Mouse (Mus musculus): ENCODE measurements around the gene Kif19a. TPM values are rescaled to one million over a fixed set of nuclear protein-coding genes. Genes with fewer than 3 reads are reported as not detected.

The Kif19a gene
- polyA plus RNA-seq, 1 experiment from 2014 or later, result 0.53 TPM

DNA sequence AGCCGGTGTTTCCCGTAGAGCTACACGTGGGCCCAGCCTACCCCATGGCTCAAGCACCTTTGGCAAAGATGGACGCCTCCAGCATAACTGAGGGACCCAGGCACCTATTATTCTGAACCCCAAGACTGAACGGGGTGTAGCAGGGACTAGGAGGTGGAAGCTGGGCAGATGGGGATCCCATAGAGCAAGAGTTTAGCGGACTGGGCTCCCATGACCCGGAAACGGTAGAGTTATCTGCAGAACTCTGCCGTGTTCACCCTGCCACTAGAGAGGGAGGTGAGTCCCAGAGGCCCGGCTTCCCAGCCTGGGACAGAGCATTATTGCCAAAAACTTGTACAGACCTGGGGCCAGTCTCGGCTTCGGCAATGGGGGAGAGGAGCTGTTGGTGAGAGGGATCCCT lies 25.0 kb downstream of the Kif19a start:
- H3K4me1 ChIP-seq (ENCODE audit: control insufficient read depth, insufficient read depth, low read length), result peaks cover 20% of the 10 kb centered on the region
- 76% methylated on average over 12 of the region's 12 CpGs for WGBS

DNA sequence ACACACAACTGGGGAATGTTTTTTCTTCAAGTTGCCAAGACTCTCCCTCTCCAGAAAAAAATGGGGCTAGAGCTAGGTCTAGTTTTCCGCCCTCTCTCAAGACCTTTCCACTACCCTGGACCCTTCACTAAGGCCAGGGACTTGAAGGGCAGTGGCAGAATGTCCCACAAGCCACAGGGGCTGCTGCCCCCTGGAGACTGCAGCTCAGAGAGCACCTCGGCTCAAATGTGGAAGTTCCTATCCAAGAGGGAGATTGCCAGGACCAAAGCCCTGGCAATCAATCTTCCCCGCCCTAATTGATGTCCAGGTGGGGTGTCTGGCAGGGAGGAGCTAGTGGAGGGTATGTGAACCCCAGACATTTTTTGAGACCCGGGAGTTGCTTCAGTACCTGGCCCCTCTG lies 25.7 kb downstream of the Kif19a start:
- peaks cover 72% of the 10 kb centered on the region for H3K27me3 ChIP-seq (ENCODE audit: control insufficient read depth, insufficient read depth, low read length)
- no peak overlapping the region for H3K4me2 ChIP-seq (ENCODE audit: low read depth, low read length)
- H3K4me1 ChIP-seq (ENCODE audit: control insufficient read depth, insufficient read depth, low read length), result peaks cover 23% of the 10 kb centered on the region
- no peak overlapping the region for H3K4me3 ChIP-seq (replicated peaks; ENCODE audit: low read length)
- WGBS, result 26% methylated on average over 4 of the region's 4 CpGs
- ATAC-seq (ENCODE audit: insufficient read depth, low FRiP score), result no peak
- no peak overlapping the region for H3K9ac ChIP-seq (ENCODE audit: low read length)
- H3K9me3 ChIP-seq (replicated peaks; ENCODE audit: control insufficient read depth, low read length), result no peaks in the 10 kb centered on the region
- H3K27ac ChIP-seq (ENCODE audit: low read length), result no peak overlapping the region
- H3K36me3 ChIP-seq (ENCODE audit: control insufficient read depth, insufficient read depth, low read length), result no peaks in the 10 kb centered on the region

More for the DNA sequence above, 25.0 kb downstream of the Kif19a start:
- H3K36me3 ChIP-seq (ENCODE audit: control insufficient read depth, insufficient read depth, low read length), result no peaks in the 10 kb centered on the region
- no peak overlapping the region for H3K27ac ChIP-seq (ENCODE audit: low read length)
- no peak overlapping the region for H3K4me3 ChIP-seq (replicated peaks; ENCODE audit: low read length)
- ATAC-seq (ENCODE audit: insufficient read depth, low FRiP score), result no peak
- H3K9ac ChIP-seq (ENCODE audit: low read length), result no peak overlapping the region
- peaks cover 79% of the 10 kb centered on the region for H3K27me3 ChIP-seq (ENCODE audit: control insufficient read depth, insufficient read depth, low read length)
- H3K4me2 ChIP-seq (ENCODE audit: low read depth, low read length), result no peak overlapping the region
- no peaks in the 10 kb centered on the region for H3K9me3 ChIP-seq (replicated peaks; ENCODE audit: control insufficient read depth, low read length)

DNA sequence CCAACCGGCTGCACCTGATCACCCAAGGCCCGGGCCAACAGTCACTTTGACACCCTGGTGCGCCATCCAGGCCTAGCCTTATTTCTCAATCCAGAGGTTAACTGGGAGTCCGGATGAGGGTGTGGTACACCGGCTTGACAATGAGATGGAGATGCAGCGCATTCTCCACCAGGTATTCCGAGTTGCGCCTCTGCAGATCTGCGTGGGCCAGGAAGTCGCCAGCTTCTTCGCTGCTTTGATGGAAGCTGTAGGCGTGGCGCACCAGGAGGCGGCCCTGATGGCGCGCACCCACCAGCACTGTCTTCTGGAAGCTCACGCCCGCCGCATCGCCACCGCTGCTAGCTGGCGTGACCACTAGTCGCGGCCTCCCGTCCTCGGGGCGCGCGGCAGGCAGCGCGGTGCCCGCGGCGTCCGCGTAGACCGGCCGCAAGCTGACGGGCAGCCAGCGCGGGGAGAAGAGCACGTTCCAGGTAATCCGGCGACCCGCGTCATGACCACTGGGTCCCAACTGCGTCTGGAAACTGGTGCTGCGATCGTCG lies 26.2 kb downstream of the Kif19a start:
- H3K4me1 ChIP-seq (ENCODE audit: control insufficient read depth, insufficient read depth, low read length), result peaks cover 21% of the 10 kb centered on the region
- H3K9me3 ChIP-seq (replicated peaks; ENCODE audit: control insufficient read depth, low read length), result no peaks in the 10 kb centered on the region
- no peak overlapping the region for H3K27ac ChIP-seq (ENCODE audit: low read length)
- H3K4me2 ChIP-seq (ENCODE audit: low read depth, low read length), result peak overlapping the region; percentile 90
- WGBS, result 1% methylated on average over 50 of the region's 50 CpGs
- no peak for ATAC-seq (ENCODE audit: insufficient read depth, low FRiP score)
- H3K9ac ChIP-seq (ENCODE audit: low read length), result peak overlapping the region; percentile 32
- H3K36me3 ChIP-seq (ENCODE audit: control insufficient read depth, insufficient read depth, low read length), result no peaks in the 10 kb centered on the region
- H3K27me3 ChIP-seq (ENCODE audit: control insufficient read depth, insufficient read depth, low read length), result peaks cover 66% of the 10 kb centered on the region
- peak overlapping the region; percentile 49 for H3K4me3 ChIP-seq (replicated peaks; ENCODE audit: low read length)

- Histone ChIP-seq H3K4me3 (replicated peaks; ENCODE audit: low read length) (peak overlapping the region; percentile 49), H3K27me3 (ENCODE audit: control insufficient read depth, insufficient read depth, low read length) (peaks cover 61% of the 10 kb centered on the region), H3K4me1 (ENCODE audit: control insufficient read depth, insufficient read depth, low read length) (peaks cover 20% of the 10 kb centered on the region), H3K4me2 (ENCODE audit: low read depth, low read length) (peak overlapping the region; percentile 90), H3K9ac (ENCODE audit: low read length) (peak overlapping the region; percentile 32; the same call in 1 of the 2 replicates), H3K9me3 (replicated peaks; ENCODE audit: control insufficient read depth, low read length) (no peaks in the 10 kb centered on the region), H3K27ac (ENCODE audit: low read length) (no peak overlapping the region), H3K36me3 (ENCODE audit: control insufficient read depth, insufficient read depth, low read length) (no peaks in the 10 kb centered on the region)
- under 1% methylated on average over 59 of the region's 59 CpGs for WGBS
- no peak for ATAC-seq (ENCODE audit: insufficient read depth, low FRiP score)
Measured at GRCm38 (mm10) chr11:114791891-114792411, 26.8 kb downstream of the Kif19a start.

GRCm38 (mm10) chr11:114792931-114793494 lies 27.8 kb downstream of the Kif19a start:
- Histone ChIP-seq H3K4me3 (replicated peaks; ENCODE audit: low read length) (no peak overlapping the region), H3K36me3 (ENCODE audit: control insufficient read depth, insufficient read depth, low read length) (no peaks in the 10 kb centered on the region), H3K9me3 (replicated peaks; ENCODE audit: control insufficient read depth, low read length) (no peaks in the 10 kb centered on the region), H3K4me1 (ENCODE audit: control insufficient read depth, insufficient read depth, low read length) (peaks cover 20% of the 10 kb centered on the region), H3K27me3 (ENCODE audit: control insufficient read depth, insufficient read depth, low read length) (peaks cover 51% of the 10 kb centered on the region), H3K27ac (ENCODE audit: low read length) (no peak overlapping the region), H3K9ac (ENCODE audit: low read length) (no peak overlapping the region), H3K4me2 (ENCODE audit: low read depth, low read length) (no peak overlapping the region)
- ATAC-seq (ENCODE audit: insufficient read depth, low FRiP score), result no peak
- WGBS, result 61% methylated on average over 5 of the region's 5 CpGs

- peaks cover 20% of the 10 kb centered on the region for H3K4me1 ChIP-seq (ENCODE audit: control insufficient read depth, insufficient read depth, low read length)
Measured at GRCm38 (mm10) chr11:114793868-114794545, 28.8 kb downstream of the Kif19a start.

DNA sequence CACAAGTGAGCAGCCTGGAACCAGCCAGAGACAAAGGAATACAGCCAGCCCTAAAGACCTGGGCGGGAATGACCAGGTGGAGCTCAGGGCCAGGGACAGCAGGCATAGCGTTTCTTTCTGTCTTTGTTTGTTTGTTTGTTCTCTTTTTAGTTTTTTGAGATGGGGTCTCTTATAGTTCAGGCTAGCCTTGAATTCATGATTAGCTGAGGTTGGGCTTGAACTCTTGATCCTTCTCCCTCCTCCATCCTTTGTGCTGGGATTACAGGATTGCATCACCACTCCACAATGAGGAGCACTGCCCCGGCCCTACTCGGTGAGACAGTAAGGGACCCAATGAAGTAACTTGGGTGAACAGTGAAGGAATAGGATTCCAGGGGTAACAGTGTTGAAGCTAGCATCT lies 29.5 kb downstream of the Kif19a start:
- peak overlapping the region; percentile 73 for H3K4me2 ChIP-seq (ENCODE audit: low read depth, low read length)

More at GRCm38 (mm10) chr11:114793868-114794545, 28.8 kb downstream of the Kif19a start:
- no peaks in the 10 kb centered on the region for H3K9me3 ChIP-seq (replicated peaks; ENCODE audit: control insufficient read depth, low read length)
- H3K4me2 ChIP-seq (ENCODE audit: low read depth, low read length), result no peak overlapping the region
- ATAC-seq (ENCODE audit: insufficient read depth, low FRiP score), result no peak
- H3K4me3 ChIP-seq (replicated peaks; ENCODE audit: low read length), result no peak overlapping the region
- 68% methylated on average over 19 of the region's 19 CpGs for WGBS
- no peaks in the 10 kb centered on the region for H3K36me3 ChIP-seq (ENCODE audit: control insufficient read depth, insufficient read depth, low read length)
- H3K27ac ChIP-seq (ENCODE audit: low read length), result no peak overlapping the region
- H3K9ac ChIP-seq (ENCODE audit: low read length), result no peak overlapping the region
- peaks cover 46% of the 10 kb centered on the region for H3K27me3 ChIP-seq (ENCODE audit: control insufficient read depth, insufficient read depth, low read length)

GRCm38 (mm10) chr11:114795231-114795746 lies 30.1 kb downstream of the Kif19a start:
- WGBS, result 0% methylated on average over 7 of the region's 7 CpGs
- Histone ChIP-seq H3K27ac (ENCODE audit: low read length) (no peak overlapping the region), H3K4me2 (ENCODE audit: low read depth, low read length) (peak overlapping the region; percentile 73), H3K9me3 (replicated peaks; ENCODE audit: control insufficient read depth, low read length) (no peaks in the 10 kb centered on the region), H3K4me1 (ENCODE audit: control insufficient read depth, insufficient read depth, low read length) (peaks cover 20% of the 10 kb centered on the region), H3K36me3 (ENCODE audit: control insufficient read depth, insufficient read depth, low read length) (no peaks in the 10 kb centered on the region), H3K9ac (ENCODE audit: low read length) (peak overlapping the region; percentile 57), H3K4me3 (replicated peaks; ENCODE audit: low read length) (peak overlapping the region; percentile 46), H3K27me3 (ENCODE audit: control insufficient read depth, insufficient read depth, low read length) (peaks cover 34% of the 10 kb centered on the region)
- peak; percentile 73 for ATAC-seq (ENCODE audit: insufficient read depth, low FRiP score)

More for the DNA sequence above, 29.5 kb downstream of the Kif19a start:
- H3K27me3 ChIP-seq (ENCODE audit: control insufficient read depth, insufficient read depth, low read length), result peaks cover 40% of the 10 kb centered on the region
- H3K4me1 ChIP-seq (ENCODE audit: control insufficient read depth, insufficient read depth, low read length), result peaks cover 20% of the 10 kb centered on the region
- WGBS, result 54% methylated on average over 4 of the region's 4 CpGs
- no peak for ATAC-seq (ENCODE audit: insufficient read depth, low FRiP score)
- no peak overlapping the region for H3K27ac ChIP-seq (ENCODE audit: low read length)
- H3K9me3 ChIP-seq (replicated peaks; ENCODE audit: control insufficient read depth, low read length), result no peaks in the 10 kb centered on the region
- no peak overlapping the region for H3K9ac ChIP-seq (ENCODE audit: low read length)
- H3K36me3 ChIP-seq (ENCODE audit: control insufficient read depth, insufficient read depth, low read length), result no peaks in the 10 kb centered on the region
- no peak overlapping the region for H3K4me3 ChIP-seq (replicated peaks; ENCODE audit: low read length)

DNA sequence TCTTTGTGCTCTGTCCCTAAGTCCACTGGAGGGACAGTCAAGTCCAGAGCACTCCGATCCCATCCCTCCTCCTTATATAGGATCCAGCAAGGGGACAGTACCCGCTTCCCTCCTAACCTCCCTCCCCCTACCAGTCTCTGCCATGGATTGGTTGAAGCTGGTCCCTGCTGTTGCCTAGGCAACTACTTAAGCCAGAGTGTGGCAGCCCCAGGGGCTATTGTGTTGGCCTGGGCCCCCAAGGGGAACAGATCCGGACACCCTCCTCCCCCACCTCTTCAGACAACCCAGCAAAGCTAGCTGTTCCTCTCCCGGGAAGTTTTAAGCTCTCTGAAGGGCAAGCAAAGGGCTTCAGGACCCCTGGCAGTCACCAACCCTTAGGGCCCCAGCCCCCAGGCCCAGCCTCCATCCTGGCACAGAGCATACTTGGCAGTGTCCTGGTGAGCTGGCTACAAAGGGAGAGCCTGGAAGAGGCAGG lies 30.7 kb downstream of the Kif19a start, which contains the start of gene Btbd17:
Btbd17 (minus strand) TSS at position 98 of the 475 bp plus-strand sequence.
- H3K9ac ChIP-seq (ENCODE audit: low read length), result peak within 1 kb of the TSS; percentile 57
- H3K27ac ChIP-seq (ENCODE audit: low read length), result no peak within 1 kb of the TSS
- ATAC-seq (ENCODE audit: insufficient read depth, low FRiP score), result no peak
- H3K4me1 ChIP-seq (ENCODE audit: control insufficient read depth, insufficient read depth, low read length), result peaks cover 20% of the 10 kb centered on the region
- peak within 1 kb of the TSS; percentile 46 for H3K4me3 ChIP-seq (replicated peaks; ENCODE audit: low read length)
- H3K27me3 ChIP-seq (ENCODE audit: control insufficient read depth, insufficient read depth, low read length), result peaks cover 29% of the 10 kb centered on the region
- H3K4me2 ChIP-seq (ENCODE audit: low read depth, low read length), result peak within 1 kb of the TSS; percentile 73
- 17% methylated on average over 4 of the region's 4 CpGs for WGBS
- no peaks in the 10 kb centered on the region for H3K36me3 ChIP-seq (ENCODE audit: control insufficient read depth, insufficient read depth, low read length)
- no peaks in the 10 kb centered on the region for H3K9me3 ChIP-seq (replicated peaks; ENCODE audit: control insufficient read depth, low read length)

Measured in stomach, embryonic 16.5 days (tissue).